Comparison of ENCODE assay signal across 23 mouse cellular contexts in genomic region chr10:62308896-62309491, GRCm38 (mm10). TPM values are rescaled to one million over a fixed set of nuclear protein-coding genes. Genes with fewer than 3 reads are reported as not detected.
A peak's percentile ranks its signal among the peaks of the same experiment; 100 is the strongest.
DNase-seq lines count a peak whose midpoint lies in the region; ATAC-seq and TF ChIP-seq lines count a peak whose summit lies in the region.
"Had no signal": no experiment of that assay in that cellular context is flagged by ENCODE, and none has a peak within 500 bp of the region (broad histone marks: within the 10 kb centered on the region; RNA-seq: fewer than 3 reads in every experiment).

No protein-coding gene starts in this region.

- ATAC-seq in kidney, postnatal 0 days (replicated peaks; ENCODE audit: low FRiP score, low read depth), result no peak
- ATAC-seq: intestine, embryonic 15.5 days had no signal

- no peak overlapping the region for H3K4me2 ChIP-seq in kidney, postnatal 0 days (ENCODE audit: low read length)
- H3K4me2 ChIP-seq: heart, embryonic 12.5 days; hindbrain, embryonic 13.5 days; intestine, embryonic 15.5 days; limb, embryonic 12.5 days; liver, embryonic 13.5 days; lung, embryonic 14.5 days; midbrain, embryonic 11.5 days; neural tube, embryonic 12.5 days had no signal

- H3K9ac ChIP-seq in kidney, postnatal 0 days (ENCODE audit: low read depth, low read length), result no peak overlapping the region
- H3K9ac ChIP-seq: heart, embryonic 12.5 days; hindbrain, embryonic 13.5 days; intestine, embryonic 15.5 days; limb, embryonic 12.5 days; liver, embryonic 13.5 days; lung, embryonic 14.5 days; neural tube, embryonic 12.5 days had no signal

- H3K4me3 ChIP-seq in kidney, postnatal 0 days (replicated peaks; ENCODE audit: low read depth, low read length), result no peak overlapping the region
- H3K4me3 ChIP-seq: forebrain, embryonic 10.5 days; heart, embryonic 12.5 days; hindbrain, embryonic 13.5 days; intestine, embryonic 15.5 days; left cerebral cortex, adult 2 months; limb, embryonic 12.5 days; liver, embryonic 13.5 days; neural tube, embryonic 12.5 days had no signal

- no peaks in the 10 kb centered on the region for H3K27me3 ChIP-seq in kidney, postnatal 0 days (ENCODE audit: insufficient read depth, low read length)
- H3K27me3 ChIP-seq: heart, embryonic 12.5 days; hindbrain, embryonic 13.5 days; intestine, embryonic 15.5 days; limb, embryonic 12.5 days; liver, embryonic 13.5 days; neural tube, embryonic 12.5 days had no signal

- H3K4me1 ChIP-seq in kidney, postnatal 0 days (replicated peaks; ENCODE audit: insufficient read depth, low read length), result peaks cover 13% of the 10 kb centered on the region

- 74% methylated on average over 11 of the region's 11 CpGs for WGBS in kidney, postnatal 0 days

- no peaks in the 10 kb centered on the region for H3K9me3 ChIP-seq in kidney, postnatal 0 days (replicated peaks; ENCODE audit: low read length)
- H3K9me3 ChIP-seq: forebrain, embryonic 10.5 days; heart, embryonic 12.5 days; hindbrain, embryonic 13.5 days; intestine, embryonic 15.5 days; limb, embryonic 12.5 days; neural tube, embryonic 12.5 days had no signal

- H3K36me3 ChIP-seq in kidney, postnatal 0 days (ENCODE audit: insufficient read depth, low read length), result peaks cover 1% of the 10 kb centered on the region; the same call in 1 of the 2 replicates
- H3K36me3 ChIP-seq: intestine, embryonic 15.5 days had no signal

- DNase-seq in NIH3T3 (ENCODE audit: low read depth), result peak; percentile 12
- peak; percentile 49 for DNase-seq in embryo, embryonic 10.5 days (ENCODE audit: low spot score)
- DNase-seq in hindlimb bud, embryonic 11.5 days (ENCODE audit: extremely low spot score, low read depth, low spot score), result peak; percentile 26
- DNase-seq in kidney, postnatal 0 days (ENCODE audit: low spot score), result no peak
- DNase-seq in lung, postnatal 10 days, result no peak
- DNase-seq in frontal cortex, adult 2 months (ENCODE audit: extremely low spot score in 1 of 2, low spot score in 1 of 2), result no peak
- no peak for DNase-seq in adrenal gland, adult 8-10 months
- DNase-seq: adrenal gland, adult 2 months; heart, postnatal 14 days; liver, embryonic 13.5 days; lung, embryonic 14.5 days; thymus, postnatal 25 days had no signal

- no peak for TF ChIP-seq CTCF in kidney, postnatal 0 days (IDR thresholded peaks at IDR 0.05; ENCODE audit: low read depth)

- H3K27ac ChIP-seq in kidney, postnatal 0 days, result peak overlapping the region; percentile 57; the same call in 1 of the 2 replicates
- H3K27ac ChIP-seq: forebrain, embryonic 10.5 days; hindbrain, embryonic 13.5 days; intestine, embryonic 15.5 days; left cerebral cortex, adult 2 months; limb, embryonic 12.5 days; liver, embryonic 13.5 days; macrophage; neural tube, embryonic 12.5 days had no signal

RNA-seq across cellular contexts. Expression of gene Tacr2, which starts 56.8 kb away (rescaled TPM):
- not detected in 2 replicates for polyA plus RNA-seq in kidney, postnatal 0 days (2015; fragmentation: Nextera tagmentation; extraction: Ambion mirVana)
- polyA plus RNA-seq in frontal cortex, adult 2 months (2012; rRNA removed), result 0.18 and 0.27 TPM in 2 replicates
- 10 to 100 TPM; 27.8 to 76.4 (median 46.5) TPM for total RNA-seq in adrenal gland, adult 8-10 months (2022)
- total RNA-seq: gastrocnemius, adult 8-10 months; granulocyte monocyte progenitor cell, adult 5-6 weeks; heart, postnatal 14 days had no signal
- polyA plus RNA-seq: forebrain, embryonic 10.5 days; heart, embryonic 12.5 days; hindbrain, embryonic 13.5 days; limb, embryonic 12.5 days; liver, embryonic 13.5 days; macrophage; midbrain, embryonic 11.5 days; neural tube, embryonic 12.5 days had no signal

Comparison
In these comparisons a context has a peak if more than half of its experiments do, and no peak if none do; other contexts are left out.
1. DNase-seq: peak in NIH3T3 (single experiment), embryo, embryonic 10.5 days (single experiment) and hindlimb bud, embryonic 11.5 days (single experiment); none in kidney, postnatal 0 days (single experiment), lung, postnatal 10 days (single experiment), frontal cortex, adult 2 months (0 of 2) and adrenal gland, adult 8-10 months (single experiment).